Mouse (Mus musculus): ENCODE measurements around the gene Cct3.

DNA sequence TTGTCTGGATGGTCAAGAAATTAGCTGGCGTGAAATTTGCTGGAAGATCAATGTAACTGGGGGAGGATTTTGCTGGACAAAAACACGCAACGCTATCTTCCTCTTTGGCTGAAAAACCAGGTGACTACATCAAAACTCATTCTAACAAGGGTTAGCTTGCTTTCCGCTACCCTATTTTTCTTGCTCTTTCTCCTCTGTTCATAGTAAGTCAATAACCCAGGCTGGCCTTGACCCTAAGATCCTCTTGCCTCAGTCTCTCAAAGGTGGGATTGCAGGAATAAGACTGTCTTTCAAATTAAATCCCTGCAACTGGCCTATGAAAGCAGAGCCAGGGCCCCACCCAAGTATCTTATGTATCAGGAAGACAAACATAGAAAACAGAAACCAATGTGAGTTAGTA, 9.8 kb upstream of the Cct3 start, which contains the start of gene Gm38392:
- TF ChIP-seq POLR2A (IDR thresholded peaks at IDR 0.05; ENCODE audit: control insufficient read depth, extremely low read depth, insufficient read depth, low read length, poor library complexity) (no peak), CTCF (IDR thresholded peaks at IDR 0.05; ENCODE audit: borderline replicate concordance, control insufficient read depth, extremely low read depth, insufficient read depth, low read length, poor library complexity) (no peak)
